Mouse (Mus musculus): Measurements from ENCODE around the gene A630095N17Rik.

The A630095N17Rik gene

GRCm38 (mm10) chr1:75179334-75180104 is 52.4 kb downstream of the A630095N17Rik start:
- no peak for DNase-seq (ENCODE audit: low read depth in 1 of 2, low spot score in 2 of 2)
